Comparison of ENCODE assay signal across 15 mouse cellular contexts in genomic region chr7:126076935-126077334, GRCm38 (mm10). TPM values are rescaled to one million over a fixed set of nuclear protein-coding genes. Genes with fewer than 3 reads are reported as not detected.
"Had no signal": no experiment of that assay in that cellular context is flagged by ENCODE, and none has a peak within 500 bp of the region (broad histone marks: within the 10 kb centered on the region; RNA-seq: fewer than 3 reads in every experiment).

No protein-coding gene starts in this region.

- DNase-seq: gastrocnemius, adult 2 months; gastrocnemius, postnatal 10 days; gastrocnemius, postnatal 25 days; heart, adult 18-20 months; heart, postnatal 10 days; heart, postnatal 4 days; kidney, adult 18-20 months; kidney, adult 8-10 months; kidney, postnatal 10 days; kidney, postnatal 25 days; kidney, postnatal 4 days had no signal

RNA-seq across cellular contexts. Expression of gene Gsg1l, which starts 5.3 kb away (rescaled TPM):
- total RNA-seq: gastrocnemius, adult 2 months; granulocyte monocyte progenitor cell, adult 5-6 weeks; liver, adult 2 months had no signal
- polyA plus RNA-seq: inflammation-experienced regulatory T-cells, adult 6 months; liver, embryonic 12.5 days had no signal
